Mouse (Mus musculus): ENCODE data around the gene Apbb2. TPM values are rescaled to one million over a fixed set of nuclear protein-coding genes. Genes with fewer than 3 reads are reported as not detected.
A peak's percentile ranks its signal among the peaks of the same experiment; 100 is the strongest.

Apbb2 gene
- polyA plus RNA-seq, 1 experiment = 27.7 TPM

- TF ChIP-seq CTCF (conservative IDR thresholded peaks at IDR 0.05; ENCODE audit: insufficient read depth, insufficient read length, low read depth, low read length) (no peak), POLR2A (IDR thresholded peaks at IDR 0.05; ENCODE audit: low read depth, low read length) (no peak)
- 74% methylated on average over 4 of the region's 4 CpGs for WGBS
- Histone ChIP-seq H3K4me3 (ENCODE audit: insufficient read depth, low read depth, low read length) (no peak overlapping the region), H3K4me1 (ENCODE audit: control insufficient read depth, insufficient read depth, low read length) (peaks cover 4% of the 10 kb centered on the region), H3K36me3 (ENCODE audit: control insufficient read depth, insufficient read depth, low read length) (no peaks in the 10 kb centered on the region), H3K27me3 (replicated peaks; ENCODE audit: control insufficient read depth, insufficient read depth, low read length) (no peaks in the 10 kb centered on the region), H3K27ac (ENCODE audit: insufficient read depth, low read depth, low read length) (0 out of 2 replicates have a peak overlapping the region, but pooled peaks have one; percentile 55)
- no peak for DNase-seq
Observed at GRCm38 (mm10) chr5:66525002-66525401, 93.6 kb downstream of the Apbb2 start.

- Histone ChIP-seq H3K27me3 (replicated peaks; ENCODE audit: control insufficient read depth, insufficient read depth, low read length) (no peaks in the 10 kb centered on the region), H3K4me3 (ENCODE audit: insufficient read depth, low read depth, low read length) (no peak overlapping the region), H3K4me1 (ENCODE audit: control insufficient read depth, insufficient read depth, low read length) (peaks cover 4% of the 10 kb centered on the region), H3K36me3 (ENCODE audit: control insufficient read depth, insufficient read depth, low read length) (no peaks in the 10 kb centered on the region), H3K27ac (ENCODE audit: insufficient read depth, low read depth, low read length) (peak overlapping the region; percentile 71)
- TF ChIP-seq POLR2A (IDR thresholded peaks at IDR 0.05; ENCODE audit: low read depth, low read length) = no peak
- peak; percentile 54 for DNase-seq
- WGBS = 66% methylated on average over 16 of the region's 16 CpGs
Observed at GRCm38 (mm10) chr5:66523681-66524503, 94.7 kb downstream of the Apbb2 start.

GRCm38 (mm10) chr5:66521250-66521649 lies 97.3 kb downstream of the Apbb2 start:
- TF ChIP-seq CTCF (conservative IDR thresholded peaks at IDR 0.05; ENCODE audit: insufficient read depth, insufficient read length, low read depth, low read length) (no peak), POLR2A (IDR thresholded peaks at IDR 0.05; ENCODE audit: low read depth, low read length) (no peak)
- H3K27me3 ChIP-seq (replicated peaks; ENCODE audit: control insufficient read depth, insufficient read depth, low read length) = no peaks in the 10 kb centered on the region
- DNase-seq = no peak
- WGBS = 63% methylated on average over 2 of the region's 2 CpGs
- H3K4me3 ChIP-seq (ENCODE audit: insufficient read depth, low read depth, low read length) = no peak overlapping the region
- H3K36me3 ChIP-seq (ENCODE audit: control insufficient read depth, insufficient read depth, low read length) = no peaks in the 10 kb centered on the region
- H3K4me1 ChIP-seq (ENCODE audit: control insufficient read depth, insufficient read depth, low read length) = no peaks in the 10 kb centered on the region; the same call in none of the 2 replicates
- H3K27ac ChIP-seq (ENCODE audit: insufficient read depth, low read depth, low read length) = no peak overlapping the region

- 39% methylated on average over 5 of the region's 5 CpGs for WGBS
- DNase-seq = peak; percentile 59
- Histone ChIP-seq H3K4me3 (ENCODE audit: insufficient read depth, low read depth, low read length) (no peak overlapping the region), H3K27ac (ENCODE audit: insufficient read depth, low read depth, low read length) (0 out of 2 replicates have a peak overlapping the region, but pooled peaks have one; percentile 20), H3K27me3 (replicated peaks; ENCODE audit: control insufficient read depth, insufficient read depth, low read length) (no peaks in the 10 kb centered on the region), H3K4me1 (ENCODE audit: control insufficient read depth, insufficient read depth, low read length) (peaks cover 6% of the 10 kb centered on the region; the same call in 1 of the 2 replicates), H3K36me3 (ENCODE audit: control insufficient read depth, insufficient read depth, low read length) (no peaks in the 10 kb centered on the region)
- no peak for TF ChIP-seq CTCF (conservative IDR thresholded peaks at IDR 0.05; ENCODE audit: insufficient read depth, insufficient read length, low read depth, low read length)
- no peak for TF ChIP-seq POLR2A (IDR thresholded peaks at IDR 0.05; ENCODE audit: low read depth, low read length)
Observed at GRCm38 (mm10) chr5:66519511-66519910, 99.1 kb downstream of the Apbb2 start.

GRCm38 (mm10) chr5:66518411-66519006 lies 100.1 kb downstream of the Apbb2 start:
- Histone ChIP-seq H3K27me3 (replicated peaks; ENCODE audit: control insufficient read depth, insufficient read depth, low read length) (no peaks in the 10 kb centered on the region), H3K4me3 (ENCODE audit: insufficient read depth, low read depth, low read length) (no peak overlapping the region), H3K27ac (ENCODE audit: insufficient read depth, low read depth, low read length) (no peak overlapping the region), H3K4me1 (ENCODE audit: control insufficient read depth, insufficient read depth, low read length) (peaks cover 10% of the 10 kb centered on the region; the same call in 1 of the 2 replicates), H3K36me3 (ENCODE audit: control insufficient read depth, insufficient read depth, low read length) (no peaks in the 10 kb centered on the region)
- TF ChIP-seq POLR2A (IDR thresholded peaks at IDR 0.05; ENCODE audit: low read depth, low read length) (no peak), CTCF (conservative IDR thresholded peaks at IDR 0.05; ENCODE audit: insufficient read depth, insufficient read length, low read depth, low read length) (no peak)
- WGBS = 55% methylated on average over 14 of the region's 14 CpGs
- no peak for DNase-seq

- WGBS = 88% methylated on average over 6 of the region's 6 CpGs
- no peak for TF ChIP-seq POLR2A (IDR thresholded peaks at IDR 0.05; ENCODE audit: low read depth, low read length)
- no peak for TF ChIP-seq CTCF (conservative IDR thresholded peaks at IDR 0.05; ENCODE audit: insufficient read depth, insufficient read length, low read depth, low read length)
- H3K27me3 ChIP-seq (replicated peaks; ENCODE audit: control insufficient read depth, insufficient read depth, low read length) = no peaks in the 10 kb centered on the region
- no peak for DNase-seq
- peaks cover 17% of the 10 kb centered on the region; the same call in 1 of the 2 replicates for H3K4me1 ChIP-seq (ENCODE audit: control insufficient read depth, insufficient read depth, low read length)
- no peak overlapping the region for H3K27ac ChIP-seq (ENCODE audit: insufficient read depth, low read depth, low read length)
- H3K4me3 ChIP-seq (ENCODE audit: insufficient read depth, low read depth, low read length) = no peak overlapping the region
- H3K36me3 ChIP-seq (ENCODE audit: control insufficient read depth, insufficient read depth, low read length) = no peaks in the 10 kb centered on the region
Observed at GRCm38 (mm10) chr5:66517503-66517902, 101.1 kb downstream of the Apbb2 start.

- Histone ChIP-seq H3K4me3 (ENCODE audit: insufficient read depth, low read depth, low read length) (no peak overlapping the region), H3K36me3 (ENCODE audit: control insufficient read depth, insufficient read depth, low read length) (no peaks in the 10 kb centered on the region), H3K27ac (ENCODE audit: insufficient read depth, low read depth, low read length) (no peak overlapping the region), H3K4me1 (ENCODE audit: control insufficient read depth, insufficient read depth, low read length) (peaks cover 17% of the 10 kb centered on the region; the same call in 1 of the 2 replicates), H3K27me3 (replicated peaks; ENCODE audit: control insufficient read depth, insufficient read depth, low read length) (no peaks in the 10 kb centered on the region)
- TF ChIP-seq POLR2A (IDR thresholded peaks at IDR 0.05; ENCODE audit: low read depth, low read length) = no peak
- no peak for TF ChIP-seq CTCF (conservative IDR thresholded peaks at IDR 0.05; ENCODE audit: insufficient read depth, insufficient read length, low read depth, low read length)
- WGBS = 86% methylated on average over 8 of the region's 8 CpGs
- DNase-seq = no peak
Observed at GRCm38 (mm10) chr5:66516311-66516710, 102.3 kb downstream of the Apbb2 start.

All from kidney, adult 2 months (tissue).